Mouse (Mus musculus) gonadal fat pad, adult 2 months (tissue): Measurements from ENCODE around the gene Gata1. TPM values are rescaled to one million over a fixed set of nuclear protein-coding genes. Genes with fewer than 3 reads are reported as not detected.
"Not testable (repeated sequence)": the region's sequence is repeated elsewhere in the genome, so short reads cannot be mapped to it uniquely, and the experiment has no call there.

ENCODE experiments used
- DNase-seq: peaks from one replicate; pipeline ENCODE4 v3.0.0-alpha.2; 2012; ENCODE audit warnings: low read depth
- polyA plus RNA-seq: library from polyadenylated mRNA; depleted of rRNA; stranded (reverse); fragments of >200 nt; gene quantifications from 2 replicates; pipeline ENCODE4 v1.2.3, GENCODE M21; 2012

Gene Gata1
- polyA plus RNA-seq, 1 experiment: 0.16 TPM

GRCm38 (mm10) chrX:7966161-7966560 lies 11.7 kb downstream of the Gata1 start:
- no peak for DNase-seq

GRCm38 (mm10) chrX:7963829-7964626 lies 13.8 kb downstream of the Gata1 start:
- DNase-seq: no peak

GRCm38 (mm10) chrX:7958868-7959267 lies 19.0 kb downstream of the Gata1 start:
- DNase-seq: no peak

GRCm38 (mm10) chrX:7950091-7950490 lies 27.8 kb downstream of the Gata1 start:
- no peak for DNase-seq

- DNase-seq: peak; percentile 62
Observed at GRCm38 (mm10) chrX:7947900-7948492, 29.9 kb downstream of the Gata1 start.

- DNase-seq: no peak
Observed at GRCm38 (mm10) chrX:7947108-7947899, 30.6 kb downstream of the Gata1 start, which contains the start of gene Hdac6. Gene Hdac6 (minus strand): TSS chrX:7947889.

- no peak for DNase-seq
Observed at GRCm38 (mm10) chrX:7945618-7946017, 32.3 kb downstream of the Gata1 start.

- DNase-seq: no peak
Observed at GRCm38 (mm10) chrX:7937667-7938066, 40.2 kb downstream of the Gata1 start.

- no peak for DNase-seq
Observed at GRCm38 (mm10) chrX:7936874-7937273, 41.0 kb downstream of the Gata1 start.

- no peak for DNase-seq
Observed at GRCm38 (mm10) chrX:7928270-7928790, 49.5 kb downstream of the Gata1 start, which contains the start of gene Eras. Gene Eras (minus strand): TSS chrX:7928607.

- DNase-seq: no peak
Observed at GRCm38 (mm10) chrX:7927116-7927515, 50.8 kb downstream of the Gata1 start.

GRCm38 (mm10) chrX:7926266-7926665 lies 51.6 kb downstream of the Gata1 start:
- DNase-seq: no peak

- no peak for DNase-seq
Observed at GRCm38 (mm10) chrX:7922032-7922431, 55.8 kb downstream of the Gata1 start.

GRCm38 (mm10) chrX:7919601-7920383 lies 58.1 kb downstream of the Gata1 start, which contains the start of gene Pcsk1n:
Gene Pcsk1n (plus strand): TSS chrX:7919822.
- DNase-seq: no peak

- DNase-seq: not testable (repeated sequence)
Observed at GRCm38 (mm10) chrX:7917960-7918359, 59.9 kb downstream of the Gata1 start.

GRCm38 (mm10) chrX:7915669-7916068 lies 62.2 kb downstream of the Gata1 start:
- DNase-seq: not testable (repeated sequence)

- no peak for DNase-seq
Observed at GRCm38 (mm10) chrX:7910473-7910872, 67.4 kb downstream of the Gata1 start.
